Mouse (Mus musculus): Measurements from ENCODE around the gene Tph2.

GRCm38 (mm10) chr10:115050178-115050577 is 134.6 kb downstream of the Tph2 start:
- no peak for TF ChIP-seq EP300 (optimal IDR thresholded peaks at IDR 0.05)
- TF ChIP-seq CTCF (IDR thresholded peaks at IDR 0.05; ENCODE audit: low read depth) = no peak
